Mouse (Mus musculus) limb, embryonic 15.5 days (tissue): ENCODE data around the gene Zfp825. TPM values are rescaled to one million over a fixed set of nuclear protein-coding genes. Genes with fewer than 3 reads are reported as not detected.
"Not testable (repeated sequence)": the region's sequence is repeated elsewhere in the genome, so short reads cannot be mapped to it uniquely, and the experiment has no call there.

ENCODE experiments used
- ATAC-seq: fragments of 200-750 bp; cut with Nextera tagmentation; 2 replicates; pipeline ENCODE4 v1.8.0; 2017; ENCODE audit warnings: low read depth, moderate TSS enrichment; ENCODE audit not compliant: insufficient number of reproducible peaks, low FRiP score, low TSS enrichment
- H3K27ac ChIP-seq: fragments of 300-500 bp; sonication (generic); 2 replicates; pipeline ENCODE4 v1.5.1; 2015; ENCODE audit warnings: moderate library complexity, mild to moderate bottlenecking, inconsistent platforms
- H3K27me3 ChIP-seq: fragments of 300-500 bp; sonication (generic); 2 replicates; pipeline ENCODE4 v1.6.1; 2015; ENCODE audit warnings: inconsistent platforms
- H3K36me3 ChIP-seq: fragments of 300-500 bp; sonication (generic); 2 replicates; pipeline ENCODE4 v1.6.1; 2015; ENCODE audit warnings: inconsistent platforms
- H3K4me1 ChIP-seq: fragments of 300-500 bp; sonication (generic); 2 replicates; pipeline ENCODE4 v1.6.1; 2015; ENCODE audit warnings: inconsistent platforms
- H3K4me2 ChIP-seq: fragments of 300-500 bp; sonication (generic); 2 replicates; pipeline ENCODE4 v1.6.1; 2015; ENCODE audit warnings: mild to moderate bottlenecking, inconsistent platforms
- H3K4me3 ChIP-seq: fragments of 300-500 bp; sonication (generic); 2 replicates; pipeline ENCODE4 v1.5.1; 2015; ENCODE audit warnings: mild to moderate bottlenecking, inconsistent platforms
- H3K9ac ChIP-seq: fragments of 300-500 bp; sonication (generic); 2 replicates; pipeline ENCODE4 v1.6.1; 2015; ENCODE audit warnings: inconsistent platforms
- H3K9me3 ChIP-seq: fragments of 300-500 bp; sonication (generic); 2 replicates; pipeline ENCODE4 v1.6.1; 2016; ENCODE audit warnings: inconsistent platforms
- WGBS: fragments of 180-500 bp; shearing (Covaris S2); methylation state at CpG from one replicate; pipeline ENCODE4 v1.1.7; 2015; 5-methylcytosine and 5-hydroxymethylcytosine counted together
- polyA plus RNA-seq: library from polyadenylated mRNA; unstranded; fragments of >200 nt; fragmentation: Nextera tagmentation; extraction: Ambion mirVana; gene quantifications from 2 replicates; pipeline ENCODE4 v1.2.1, GENCODE M21; 2015

The Zfp825 gene
- polyA plus RNA-seq = 20.1 and 21.5 TPM in 2 replicates

DNA sequence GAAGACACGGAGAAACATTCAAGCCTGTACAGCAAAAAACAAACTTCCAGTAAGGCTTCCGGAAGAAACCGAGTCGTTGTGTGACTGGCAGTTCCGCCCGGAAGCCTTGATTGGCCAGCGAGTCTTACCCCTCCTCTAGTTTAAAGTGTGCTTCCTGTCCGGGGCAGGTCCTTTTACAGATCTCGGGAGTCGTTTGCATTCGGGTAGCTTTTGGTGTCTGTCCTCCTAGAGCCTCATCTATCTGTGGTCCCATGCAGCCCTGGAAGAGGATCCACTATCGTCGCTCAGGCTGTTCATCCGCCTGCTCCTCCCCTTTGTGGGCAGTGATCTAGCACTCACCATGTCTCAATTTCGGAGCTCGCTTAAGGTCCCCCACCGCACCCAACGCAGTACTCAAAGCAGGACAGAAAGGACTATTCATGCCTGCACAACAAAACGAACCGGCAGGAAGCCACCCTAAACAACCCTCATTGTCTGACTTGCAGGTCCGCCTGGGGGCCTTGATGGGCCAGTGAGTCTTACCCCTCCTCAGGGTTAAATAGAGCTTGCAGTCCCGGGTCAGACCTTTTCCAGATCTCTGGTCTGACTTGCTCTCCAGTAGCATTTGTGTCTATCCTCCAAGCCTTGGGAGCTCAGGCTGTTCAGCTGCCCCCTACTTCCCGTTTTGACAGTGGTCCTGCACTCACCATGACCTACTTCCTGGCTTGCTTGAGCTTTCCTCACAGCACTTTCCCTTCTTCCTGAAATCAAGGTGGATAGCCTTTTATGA lies at the start of gene Zfp825:
Gene Zfp825 (minus strand): TSS at position 82 of the 769 bp plus-strand sequence.
- H3K4me3 ChIP-seq = peak within 1 kb of the TSS; percentile 63
- peak within 1 kb of the TSS; percentile 80 for H3K4me2 ChIP-seq
- H3K27ac ChIP-seq = peak within 1 kb of the TSS; percentile 88
- WGBS = under 1% methylated on average over 23 of the region's 23 CpGs
- no peaks in the 10 kb centered on the region for H3K27me3 ChIP-seq
- no peaks in the 10 kb centered on the region for H3K9me3 ChIP-seq
- peak within 1 kb of the TSS; percentile 62 for H3K9ac ChIP-seq
- no peaks in the 10 kb centered on the region for H3K36me3 ChIP-seq
- 0 out of 2 replicates have a peak, but pooled peaks cover 5% of the 10 kb centered on the region for H3K4me1 ChIP-seq
- peak; percentile 90 for ATAC-seq

- not testable (repeated sequence) for H3K4me1 ChIP-seq, H3K27me3 ChIP-seq, H3K4me2 ChIP-seq, H3K4me3 ChIP-seq, ATAC-seq, H3K27ac ChIP-seq, H3K9me3 ChIP-seq, H3K36me3 ChIP-seq, H3K9ac ChIP-seq
- 95% methylated on average over 3 of the region's 3 CpGs for WGBS
These were observed 41.6 kb upstream of the Zfp825 start for GRCm38 (mm10) chr13:74535418-74535817.

DNA sequence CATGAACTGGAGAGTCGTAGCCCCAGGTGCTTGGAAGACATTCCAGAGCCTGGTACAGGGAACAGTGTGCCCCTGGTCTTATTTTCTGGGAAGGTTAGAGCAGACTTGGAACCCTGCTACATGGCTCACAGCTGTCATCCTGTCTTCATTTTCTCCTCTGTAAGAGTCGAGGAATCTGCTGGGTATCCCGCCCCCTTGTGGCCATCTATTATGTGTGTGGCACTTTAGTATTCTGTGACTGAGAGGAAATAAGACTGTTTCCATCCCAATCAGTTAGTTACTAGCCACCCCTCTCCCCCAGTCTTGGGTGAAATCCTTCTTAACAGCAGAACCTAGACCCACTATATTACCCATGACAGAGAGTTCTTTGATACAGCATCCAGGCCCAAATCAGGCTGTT lies 41.1 kb upstream of the Zfp825 start:
- ATAC-seq, H3K9me3 ChIP-seq, H3K27me3 ChIP-seq, H3K4me1 ChIP-seq, H3K9ac ChIP-seq, H3K27ac ChIP-seq, H3K4me3 ChIP-seq, H3K4me2 ChIP-seq, H3K36me3 ChIP-seq: not testable (repeated sequence)
- WGBS = 4% methylated on average over 3 of the region's 3 CpGs

DNA sequence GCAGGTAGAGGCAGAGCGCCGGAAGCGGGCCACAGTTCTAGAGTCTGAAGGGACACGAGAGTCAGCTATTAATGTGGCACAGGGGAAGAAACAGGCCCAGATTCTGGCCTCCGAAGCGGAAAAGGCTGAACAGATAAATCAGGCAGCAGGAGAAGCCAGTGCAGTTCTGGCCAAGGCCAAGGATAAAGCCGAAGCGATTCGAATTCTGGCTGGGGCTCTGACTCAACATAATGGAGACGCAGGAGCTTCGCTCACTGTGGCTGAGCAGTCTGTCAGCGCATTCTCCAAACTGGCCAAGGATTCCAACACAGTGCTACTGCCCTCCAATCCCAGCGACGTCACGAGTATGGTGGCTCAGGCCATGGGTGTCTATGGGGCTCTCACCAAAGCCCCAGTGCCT lies 40.3 kb upstream of the Zfp825 start:
- no peaks in the 10 kb centered on the region for H3K27me3 ChIP-seq
- H3K9me3 ChIP-seq = no peaks in the 10 kb centered on the region
- 90% methylated on average over 15 of the region's 15 CpGs for WGBS
- no peak for ATAC-seq
- H3K9ac ChIP-seq = no peak overlapping the region
- no peak overlapping the region for H3K4me2 ChIP-seq
- no peak overlapping the region for H3K4me3 ChIP-seq
- no peaks in the 10 kb centered on the region for H3K4me1 ChIP-seq
- no peaks in the 10 kb centered on the region for H3K36me3 ChIP-seq
- no peak overlapping the region for H3K27ac ChIP-seq

- not testable (repeated sequence) for H3K4me1 ChIP-seq, ATAC-seq, H3K36me3 ChIP-seq, H3K27me3 ChIP-seq, H3K9me3 ChIP-seq, H3K9ac ChIP-seq, H3K4me2 ChIP-seq, H3K27ac ChIP-seq, H3K4me3 ChIP-seq
- 9% methylated on average over 1 of the region's 1 CpGs for WGBS
These were observed 37.5 kb upstream of the Zfp825 start for GRCm38 (mm10) chr13:74531251-74531650.

- not testable (repeated sequence) for H3K27ac ChIP-seq, H3K4me2 ChIP-seq, H3K27me3 ChIP-seq, H3K4me3 ChIP-seq, H3K4me1 ChIP-seq, H3K9me3 ChIP-seq, H3K9ac ChIP-seq, H3K36me3 ChIP-seq
- WGBS = 17% methylated on average over 1 of the region's 1 CpGs
- ATAC-seq = peak; percentile 64
These were observed 35.6 kb upstream of the Zfp825 start for GRCm38 (mm10) chr13:74529372-74529715.

DNA sequence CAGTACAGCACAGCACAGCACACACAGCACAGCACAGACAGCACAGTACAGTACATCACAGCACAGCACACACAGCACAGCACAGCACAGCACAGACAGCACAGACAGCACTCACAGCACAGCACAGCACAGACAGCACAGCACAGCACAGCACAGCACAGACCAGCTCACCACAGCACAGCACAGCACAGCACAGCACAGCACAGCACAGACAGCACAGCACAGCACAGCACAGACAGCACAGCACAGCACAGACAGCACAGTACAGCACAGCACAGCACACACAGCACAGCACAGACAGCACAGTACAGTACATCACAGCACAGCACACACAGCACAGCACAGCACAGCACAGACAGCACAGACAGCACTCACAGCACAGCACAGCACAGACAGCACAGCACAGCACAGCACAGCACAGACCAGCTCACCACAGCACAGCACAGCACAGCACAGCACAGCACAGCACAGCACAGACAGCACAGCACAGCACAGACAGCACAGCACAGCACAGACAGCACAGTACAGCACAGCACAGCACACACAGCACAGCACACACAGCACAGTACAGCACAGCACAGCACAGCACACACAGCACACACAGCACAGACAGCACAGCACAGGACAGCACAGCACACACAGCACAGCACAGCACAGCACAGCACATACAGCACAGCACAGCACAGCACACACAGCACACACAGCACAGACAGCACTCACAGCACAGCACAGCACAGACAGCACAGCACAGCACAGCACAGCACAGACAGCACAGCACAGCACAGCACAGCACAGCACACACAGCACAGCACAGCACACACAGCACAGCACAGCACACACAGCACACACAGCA lies 35.0 kb upstream of the Zfp825 start:
- H3K4me3 ChIP-seq, H3K4me1 ChIP-seq, H3K4me2 ChIP-seq, H3K9ac ChIP-seq, H3K27ac ChIP-seq, H3K9me3 ChIP-seq, H3K36me3 ChIP-seq, H3K27me3 ChIP-seq: not testable (repeated sequence)
- ATAC-seq = peak; percentile 82

- ATAC-seq = peak; percentile 93
- peak overlapping the region; percentile 92 for H3K27ac ChIP-seq
- H3K4me1 ChIP-seq = no peaks in the 10 kb centered on the region
- H3K9me3 ChIP-seq = no peaks in the 10 kb centered on the region
- H3K4me3 ChIP-seq = peak overlapping the region; percentile 54
- no peaks in the 10 kb centered on the region for H3K27me3 ChIP-seq
- WGBS = 2% methylated on average over 15 of the region's 15 CpGs
- H3K9ac ChIP-seq = peak overlapping the region; percentile 56
- peak overlapping the region; percentile 63 for H3K4me2 ChIP-seq
- H3K36me3 ChIP-seq = no peaks in the 10 kb centered on the region
These were observed 28.9 kb upstream of the Zfp825 start for GRCm38 (mm10) chr13:74522481-74523237.

- Histone ChIP-seq H3K9ac (peak overlapping the region; percentile 31; the same call in 1 of the 2 replicates), H3K27ac (peak overlapping the region; percentile 92), H3K4me2 (peak overlapping the region; percentile 63), H3K4me3 (peak overlapping the region; percentile 54)
- ATAC-seq = peak; percentile 24; the same call in 1 of the 2 replicates
- H3K9me3 ChIP-seq, H3K36me3 ChIP-seq, H3K4me1 ChIP-seq, H3K27me3 ChIP-seq: not testable (repeated sequence)
- 2% methylated on average over 3 of the region's 3 CpGs for WGBS
These were observed 28.3 kb upstream of the Zfp825 start for GRCm38 (mm10) chr13:74522141-74522480.

- H3K36me3 ChIP-seq, ATAC-seq, H3K4me3 ChIP-seq, H3K27ac ChIP-seq, H3K4me1 ChIP-seq, H3K4me2 ChIP-seq, H3K9me3 ChIP-seq, H3K27me3 ChIP-seq, H3K9ac ChIP-seq: not testable (repeated sequence)
- 86% methylated on average over 6 of the region's 6 CpGs for WGBS
These were observed 14.2 kb upstream of the Zfp825 start for GRCm38 (mm10) chr13:74507981-74508380.

DNA sequence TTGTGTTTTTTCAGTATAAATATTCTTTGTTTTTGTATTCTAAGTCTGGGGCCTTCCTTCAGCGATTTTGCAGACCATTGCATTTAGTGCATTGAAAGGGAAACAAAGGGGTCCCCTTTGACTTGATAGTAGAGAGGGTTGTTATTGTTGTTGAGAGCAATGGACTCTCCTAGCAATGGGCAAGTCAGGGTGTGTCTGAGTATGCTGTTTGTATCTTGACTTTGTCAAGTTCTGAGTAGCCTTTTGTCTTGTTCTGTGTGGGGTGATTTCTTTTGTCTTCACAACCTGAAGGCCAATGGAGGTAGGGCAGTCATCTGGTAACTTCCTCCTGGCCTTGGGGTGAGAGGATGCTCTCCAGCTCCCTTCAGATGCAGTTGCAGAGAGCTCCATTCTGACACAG lies 9.1 kb upstream of the Zfp825 start:
- not testable (repeated sequence) for H3K27ac ChIP-seq, H3K4me1 ChIP-seq, H3K9ac ChIP-seq, H3K4me2 ChIP-seq, H3K36me3 ChIP-seq, H3K27me3 ChIP-seq, ATAC-seq, H3K9me3 ChIP-seq, H3K4me3 ChIP-seq
- 85% methylated on average over 1 of the region's 1 CpGs for WGBS

DNA sequence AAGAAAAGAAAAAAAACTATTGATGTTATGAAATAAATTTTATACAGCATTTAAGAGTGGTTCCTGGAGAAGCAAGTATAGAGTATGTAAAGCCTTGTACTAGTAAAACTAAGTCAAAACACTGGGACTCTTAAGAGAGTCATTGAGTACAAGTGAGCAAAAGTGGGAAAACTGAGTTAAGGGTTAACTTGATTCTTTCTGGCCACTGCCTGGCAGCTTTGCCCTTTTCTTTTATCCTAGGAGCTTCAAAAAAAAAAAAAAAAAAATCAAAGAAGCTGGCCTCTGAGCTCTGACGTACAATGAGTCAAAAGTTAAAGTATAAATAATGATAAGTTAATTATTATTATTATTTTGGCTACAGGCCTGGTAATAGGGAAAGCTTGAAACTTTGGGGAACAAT lies 5.9 kb upstream of the Zfp825 start:
- not testable (repeated sequence) for H3K9me3 ChIP-seq, H3K9ac ChIP-seq, H3K4me3 ChIP-seq, H3K36me3 ChIP-seq, H3K27me3 ChIP-seq, ATAC-seq, H3K4me2 ChIP-seq, H3K4me1 ChIP-seq, H3K27ac ChIP-seq
- 30% methylated on average over 1 of the region's 1 CpGs for WGBS
